Mouse (Mus musculus): ENCODE measurements at regions not wholly inside any gene's neighbourhood (a gene's known extent, or its start where the extent isn't known, plus 50 kb on each side); places are given as distances from the start of the nearest gene placed in this dataset.
"Not testable (repeated sequence)": the region's sequence is repeated elsewhere in the genome, so short reads cannot be mapped to it uniquely, and the experiment has no call there.

DNA sequence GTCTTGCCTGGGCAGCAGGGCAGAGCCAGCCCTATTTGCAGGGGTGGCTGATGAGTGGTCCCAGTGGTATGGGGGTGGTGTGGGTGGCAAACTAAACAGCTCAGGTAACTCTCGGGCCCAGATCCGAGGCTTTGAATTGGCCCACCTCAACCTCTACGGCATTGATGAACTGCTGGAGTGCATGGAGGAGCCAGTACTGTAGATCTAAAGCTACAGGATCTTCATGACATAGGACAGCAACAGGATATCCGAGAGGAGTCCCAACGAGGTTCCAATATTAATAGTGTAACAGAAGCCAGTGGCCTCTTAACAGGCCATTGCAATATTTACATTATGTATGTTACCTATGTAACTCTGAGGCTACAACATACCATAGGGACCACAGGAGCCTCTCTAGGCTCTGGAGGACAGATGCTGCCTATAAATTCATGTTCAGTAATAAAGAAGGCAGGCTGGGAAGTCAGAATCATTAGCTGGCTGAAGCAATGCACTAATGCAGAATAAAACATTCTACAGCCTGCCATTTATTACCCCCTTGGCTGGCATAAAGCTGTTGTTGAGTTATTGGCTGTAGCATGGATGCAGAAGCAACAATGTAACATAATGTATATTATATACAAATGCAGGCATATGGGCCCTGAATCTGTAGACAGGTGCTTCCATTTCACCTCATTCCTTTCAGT, 283.5 kb downstream of the Kif20b start:
- H3K4me2 ChIP-seq (ENCODE audit: low read depth, low read length) = no peak overlapping the region
- no peak for ATAC-seq (ENCODE audit: insufficient read depth, low read depth)
- no peaks in the 10 kb centered on the region for H3K9me3 ChIP-seq (replicated peaks; ENCODE audit: control insufficient read depth, low read length)
- no peaks in the 10 kb centered on the region for H3K27me3 ChIP-seq (ENCODE audit: control insufficient read depth, insufficient read depth, low read length)
- 78% methylated on average over 5 of the region's 5 CpGs for WGBS
- DNase-seq (ENCODE audit: low spot score) = no peak
- no peak overlapping the region for H3K27ac ChIP-seq (ENCODE audit: low read depth)
- H3K9ac ChIP-seq (replicated peaks; ENCODE audit: low read depth, low read length) = no peak overlapping the region
- H3K4me3 ChIP-seq (ENCODE audit: low read depth, low read length) = no peak overlapping the region
- TF ChIP-seq CTCF (IDR thresholded peaks at IDR 0.05; ENCODE audit: low read depth) = no peak
- no peak for TF ChIP-seq EP300 (IDR thresholded peaks at IDR 0.05; ENCODE audit: low read depth)
- H3K4me1 ChIP-seq (ENCODE audit: control insufficient read depth, insufficient read depth) = no peaks in the 10 kb centered on the region
- no peaks in the 10 kb centered on the region for H3K36me3 ChIP-seq (replicated peaks; ENCODE audit: control insufficient read depth, insufficient read depth, low read length)

- no peaks in the 10 kb centered on the region for H3K4me1 ChIP-seq (ENCODE audit: control insufficient read depth, insufficient read depth)
- H3K27me3 ChIP-seq (ENCODE audit: control insufficient read depth, insufficient read depth, low read length) = no peaks in the 10 kb centered on the region
- no peak overlapping the region for H3K27ac ChIP-seq (ENCODE audit: low read depth)
- H3K4me2 ChIP-seq (ENCODE audit: low read depth, low read length) = no peak overlapping the region
- no peaks in the 10 kb centered on the region for H3K9me3 ChIP-seq (replicated peaks; ENCODE audit: control insufficient read depth, low read length)
- no peak for TF ChIP-seq EP300 (IDR thresholded peaks at IDR 0.05; ENCODE audit: low read depth)
- TF ChIP-seq CTCF (IDR thresholded peaks at IDR 0.05; ENCODE audit: low read depth) = no peak
- no peak for ATAC-seq (ENCODE audit: insufficient read depth, low read depth)
- no peak for DNase-seq (ENCODE audit: low spot score)
- no peaks in the 10 kb centered on the region for H3K36me3 ChIP-seq (replicated peaks; ENCODE audit: control insufficient read depth, insufficient read depth, low read length)
- no peak overlapping the region for H3K9ac ChIP-seq (replicated peaks; ENCODE audit: low read depth, low read length)
- no peak overlapping the region for H3K4me3 ChIP-seq (ENCODE audit: low read depth, low read length)
- WGBS = 33% methylated on average over 3 of the region's 3 CpGs
Measured at GRCm38 (mm10) chr19:35244188-35244587, 322.0 kb downstream of the Kif20b start.

DNA sequence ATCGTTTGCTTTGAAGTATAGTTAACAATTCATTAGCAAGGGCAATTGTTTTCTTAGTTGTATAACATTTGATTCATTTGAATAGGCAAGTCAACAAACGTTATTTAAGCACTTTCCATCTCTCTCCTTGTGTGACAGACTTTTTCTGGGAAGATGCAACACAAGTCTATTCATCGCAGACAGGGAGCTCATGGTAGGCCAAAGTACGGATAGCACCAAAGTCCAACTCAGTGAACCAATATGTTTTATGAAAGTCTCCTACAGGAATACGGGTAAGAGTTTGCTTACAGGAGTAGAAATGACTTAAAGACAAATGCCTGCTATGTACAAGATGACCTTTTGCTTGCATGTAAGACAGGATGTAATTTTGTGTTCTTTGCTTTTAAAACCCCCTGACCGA, 325.4 kb downstream of the Kif20b start:
- Histone ChIP-seq H3K4me2 (ENCODE audit: low read depth, low read length) (no peak overlapping the region), H3K27me3 (ENCODE audit: control insufficient read depth, insufficient read depth, low read length) (no peaks in the 10 kb centered on the region), H3K9me3 (replicated peaks; ENCODE audit: control insufficient read depth, low read length) (no peaks in the 10 kb centered on the region), H3K9ac (replicated peaks; ENCODE audit: low read depth, low read length) (no peak overlapping the region), H3K27ac (ENCODE audit: low read depth) (no peak overlapping the region), H3K4me1 (ENCODE audit: control insufficient read depth, insufficient read depth) (no peaks in the 10 kb centered on the region), H3K4me3 (ENCODE audit: low read depth, low read length) (no peak overlapping the region), H3K36me3 (replicated peaks; ENCODE audit: control insufficient read depth, insufficient read depth, low read length) (no peaks in the 10 kb centered on the region)
- TF ChIP-seq CTCF (IDR thresholded peaks at IDR 0.05; ENCODE audit: low read depth) = no peak
- no peak for TF ChIP-seq EP300 (IDR thresholded peaks at IDR 0.05; ENCODE audit: low read depth)
- ATAC-seq (ENCODE audit: insufficient read depth, low read depth) = no peak
- DNase-seq (ENCODE audit: low spot score) = no peak
- WGBS = 76% methylated on average over 6 of the region's 6 CpGs

GRCm38 (mm10) chr19:35258634-35259033, 336.5 kb downstream of the Kif20b start:
- H3K4me3 ChIP-seq (ENCODE audit: low read depth, low read length); DNase-seq (ENCODE audit: low spot score); ATAC-seq (ENCODE audit: insufficient read depth, low read depth); H3K27me3 ChIP-seq (ENCODE audit: control insufficient read depth, insufficient read depth, low read length); H3K4me2 ChIP-seq (ENCODE audit: low read depth, low read length); H3K4me1 ChIP-seq (ENCODE audit: control insufficient read depth, insufficient read depth); H3K36me3 ChIP-seq (replicated peaks; ENCODE audit: control insufficient read depth, insufficient read depth, low read length); H3K9me3 ChIP-seq (replicated peaks; ENCODE audit: control insufficient read depth, low read length); H3K9ac ChIP-seq (replicated peaks; ENCODE audit: low read depth, low read length); H3K27ac ChIP-seq (ENCODE audit: low read depth): not testable (repeated sequence)
- WGBS = 73% methylated on average over 3 of the region's 3 CpGs

- Histone ChIP-seq H3K36me3 (replicated peaks; ENCODE audit: control insufficient read depth, insufficient read depth, low read length) (no peaks in the 10 kb centered on the region), H3K4me1 (ENCODE audit: control insufficient read depth, insufficient read depth) (no peaks in the 10 kb centered on the region), H3K9me3 (replicated peaks; ENCODE audit: control insufficient read depth, low read length) (no peaks in the 10 kb centered on the region), H3K9ac (replicated peaks; ENCODE audit: low read depth, low read length) (no peak overlapping the region), H3K27ac (ENCODE audit: low read depth) (no peak overlapping the region), H3K27me3 (ENCODE audit: control insufficient read depth, insufficient read depth, low read length) (no peaks in the 10 kb centered on the region), H3K4me2 (ENCODE audit: low read depth, low read length) (no peak overlapping the region), H3K4me3 (ENCODE audit: low read depth, low read length) (no peak overlapping the region)
- TF ChIP-seq EP300 (IDR thresholded peaks at IDR 0.05; ENCODE audit: low read depth) (no peak), CTCF (IDR thresholded peaks at IDR 0.05; ENCODE audit: low read depth) (no peak)
- no peak for DNase-seq (ENCODE audit: low spot score)
- no peak for ATAC-seq (ENCODE audit: insufficient read depth, low read depth)
Measured at GRCm38 (mm10) chr19:35263101-35263500, 340.9 kb downstream of the Kif20b start.

DNA sequence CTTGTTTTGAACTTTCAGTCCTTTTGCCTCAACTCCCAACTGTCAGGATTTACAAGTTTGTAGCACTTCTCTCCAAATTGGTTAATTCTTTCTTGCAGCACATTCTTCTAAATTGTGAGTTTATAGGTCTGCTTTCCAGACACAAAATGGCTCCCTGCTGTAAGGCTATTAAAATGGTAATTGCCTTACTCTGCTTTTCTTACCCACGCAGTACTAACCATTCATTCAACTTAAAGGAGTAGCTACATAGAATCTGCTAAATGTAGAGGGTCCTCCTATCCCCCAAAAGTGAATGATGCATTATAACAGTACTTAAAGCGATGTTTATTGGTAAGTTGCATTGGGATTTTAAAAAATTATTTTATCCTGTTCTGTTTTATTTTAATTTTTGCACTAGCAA, 356.2 kb downstream of the Kif20b start:
- Histone ChIP-seq H3K4me2 (ENCODE audit: low read depth, low read length) (no peak overlapping the region), H3K9me3 (replicated peaks; ENCODE audit: control insufficient read depth, low read length) (no peaks in the 10 kb centered on the region), H3K9ac (replicated peaks; ENCODE audit: low read depth, low read length) (no peak overlapping the region), H3K36me3 (replicated peaks; ENCODE audit: control insufficient read depth, insufficient read depth, low read length) (no peaks in the 10 kb centered on the region), H3K4me3 (ENCODE audit: low read depth, low read length) (no peak overlapping the region), H3K4me1 (ENCODE audit: control insufficient read depth, insufficient read depth) (no peaks in the 10 kb centered on the region), H3K27ac (ENCODE audit: low read depth) (no peak overlapping the region), H3K27me3 (ENCODE audit: control insufficient read depth, insufficient read depth, low read length) (no peaks in the 10 kb centered on the region)
- TF ChIP-seq EP300 (IDR thresholded peaks at IDR 0.05; ENCODE audit: low read depth) = no peak
- no peak for TF ChIP-seq CTCF (IDR thresholded peaks at IDR 0.05; ENCODE audit: low read depth)
- no peak for DNase-seq (ENCODE audit: low spot score)
- 51% methylated on average over 2 of the region's 2 CpGs for WGBS
- no peak for ATAC-seq (ENCODE audit: insufficient read depth, low read depth)
